Mouse (Mus musculus): Measurements from ENCODE around the gene Icam2. TPM values are rescaled to one million over a fixed set of nuclear protein-coding genes. Genes with fewer than 3 reads are reported as not detected.

The Icam2 gene
- total and polyA plus RNA-seq, 3 experiments = 49.6 to 82.7 TPM; not detected in 1

DNA sequence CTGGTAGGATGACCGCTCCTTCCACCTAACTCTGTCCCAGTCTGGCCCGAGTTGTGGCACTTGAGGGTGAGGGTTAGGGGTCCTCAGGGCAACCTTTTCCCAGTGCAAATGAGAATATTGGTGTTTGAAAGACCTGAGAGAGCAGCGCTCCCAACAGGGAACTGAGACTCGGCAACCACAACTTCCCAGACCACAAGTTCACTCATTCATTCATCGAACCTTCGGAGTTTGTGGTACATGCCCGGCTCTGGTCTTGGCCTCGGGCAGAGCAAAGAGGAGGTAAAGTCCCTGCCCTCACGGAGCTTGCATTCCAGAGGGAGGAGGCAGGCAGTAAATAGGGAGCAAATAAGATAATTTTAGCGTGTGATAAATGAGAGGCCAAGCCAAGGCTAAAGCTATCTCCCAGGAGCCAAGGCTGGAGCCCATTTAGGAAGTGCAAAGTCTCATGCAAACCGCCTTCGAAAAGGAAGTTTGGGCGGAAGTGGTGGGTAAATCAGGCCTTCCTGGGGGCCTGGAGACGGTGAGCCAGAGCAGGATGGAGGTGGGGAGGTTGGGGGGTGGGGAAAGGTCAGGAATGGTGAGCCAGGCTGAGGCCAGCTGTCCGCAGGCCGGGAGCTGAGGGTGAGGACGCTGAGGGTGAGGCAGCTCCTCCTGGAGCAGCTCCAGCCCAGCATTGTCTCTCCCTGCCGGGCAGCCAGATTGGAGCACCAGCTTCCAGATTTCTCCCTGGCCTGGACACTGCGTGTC lies 32.3 kb downstream of the Icam2 start:
- H3K4me3 ChIP-seq (ENCODE audit: control insufficient read depth in 1 of 2, insufficient read depth in 1 of 2, low read depth in 2 of 2, low read length in 2 of 2) = no peak overlapping the region
- H3K9ac ChIP-seq (ENCODE audit: control insufficient read depth, low read depth, low read length, poor library complexity, severe bottlenecking) = no peak overlapping the region
- DNase-seq (ENCODE audit: low read depth, low spot score) = no peak
- H3K27me3 ChIP-seq (ENCODE audit: control insufficient read depth in 1 of 2, insufficient read depth in 2 of 2, low read length in 2 of 2) = peaks cover 6 to 18% of the 10 kb centered on the region in 2 experiments; a peak in 3 of 4 replicates
- no peaks in the 10 kb centered on the region for H3K79me2 ChIP-seq (ENCODE audit: control insufficient read depth, insufficient read depth, low read length, poor library complexity)
- no peak for TF ChIP-seq CTCF (IDR thresholded peaks at IDR 0.05 in 2 of 3, conservative IDR thresholded peaks at IDR 0.05 in 1 of 3; ENCODE audit: control insufficient read depth in 1 of 3, insufficient read depth in 1 of 3, low read depth in 2 of 3, low read length in 3 of 3, poor library complexity in 1 of 3, severe bottlenecking in 1 of 3)
- TF ChIP-seq ZKSCAN1 (IDR thresholded peaks at IDR 0.05; ENCODE audit: low read depth, low read length) = no peak
- TF ChIP-seq ZMIZ1 (IDR thresholded peaks at IDR 0.05; ENCODE audit: low read depth, low read length) = no peak
- no peak for TF ChIP-seq GATA1 (IDR thresholded peaks at IDR 0.05; ENCODE audit: low read depth, low read length)
- TF ChIP-seq MYC (IDR thresholded peaks at IDR 0.05; ENCODE audit: low read depth, low read length) = no peak
- TF ChIP-seq TBP (IDR thresholded peaks at IDR 0.05; ENCODE audit: low read depth, low read length) = no peak
- TF ChIP-seq KAT2A (conservative IDR thresholded peaks at IDR 0.05; ENCODE audit: low read depth, low read length) = no peak
- no peak for TF ChIP-seq GABPA (IDR thresholded peaks at IDR 0.05; ENCODE audit: low read depth, low read length)
- TF ChIP-seq USF1 (IDR thresholded peaks at IDR 0.05; ENCODE audit: low read depth, low read length) = no peak
- TF ChIP-seq JUND (IDR thresholded peaks at IDR 0.05; ENCODE audit: low read depth, low read length) = no peak
- TF ChIP-seq HCFC1 (IDR thresholded peaks at IDR 0.05; ENCODE audit: low read depth, low read length) = no peak
- TF ChIP-seq MYB (IDR thresholded peaks at IDR 0.05; ENCODE audit: low read depth, low read length) = no peak
- TF ChIP-seq POLR2A (IDR thresholded peaks at IDR 0.05; ENCODE audit: control insufficient read depth in 1 of 2, insufficient read depth in 1 of 2, low read depth in 1 of 2, low read length in 2 of 2, poor library complexity in 1 of 2) = no peak
- TF ChIP-seq RAD21 (IDR thresholded peaks at IDR 0.05; ENCODE audit: low read depth, low read length) = no peak
- no peak for TF ChIP-seq ELF1 (IDR thresholded peaks at IDR 0.05; ENCODE audit: low read depth, low read length)
- TF ChIP-seq E2F4 (IDR thresholded peaks at IDR 0.05; ENCODE audit: borderline replicate concordance, low read depth, low read length) = no peak
- H3K9me3 ChIP-seq (replicated peaks; ENCODE audit: insufficient read depth, low read length) = no peaks in the 10 kb centered on the region
- no peaks in the 10 kb centered on the region for H3K36me3 ChIP-seq (ENCODE audit: control insufficient read depth in 1 of 2, insufficient read depth in 2 of 2, low read length in 2 of 2)
- no peak overlapping the region for H3K27ac ChIP-seq (ENCODE audit: control insufficient read depth, low read depth, low read length)
- no peaks in the 10 kb centered on the region for H3K4me1 ChIP-seq (ENCODE audit: control insufficient read depth in 1 of 2, insufficient read depth in 2 of 2, low read length in 2 of 2)

DNA sequence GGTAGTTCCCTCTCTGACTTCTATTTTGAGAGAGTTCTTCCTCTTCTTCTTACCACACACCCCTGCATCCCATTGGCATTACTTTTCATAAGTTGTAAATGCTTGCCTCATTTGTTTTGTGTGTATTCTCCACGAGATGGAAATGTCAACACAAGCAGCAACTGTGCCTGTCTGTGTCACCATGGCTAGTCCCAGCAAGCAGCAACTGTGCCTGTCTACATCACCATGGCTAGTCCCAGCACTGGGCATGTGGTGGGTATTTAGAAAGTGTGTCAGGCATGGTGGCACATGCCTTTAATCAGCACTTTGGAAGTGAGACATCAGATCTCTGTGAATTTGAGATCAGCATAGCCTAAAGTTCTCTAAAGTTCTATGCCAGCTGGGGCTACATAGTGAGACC lies 33.7 kb downstream of the Icam2 start:
- Histone ChIP-seq H3K36me3 (ENCODE audit: control insufficient read depth in 1 of 2, insufficient read depth in 2 of 2, low read length in 2 of 2) (no peaks in the 10 kb centered on the region), H3K9ac (ENCODE audit: control insufficient read depth, low read depth, low read length, poor library complexity, severe bottlenecking) (no peak overlapping the region), H3K4me3 (ENCODE audit: control insufficient read depth in 1 of 2, insufficient read depth in 1 of 2, low read depth in 2 of 2, low read length in 2 of 2) (no peak overlapping the region), H3K4me1 (ENCODE audit: control insufficient read depth in 1 of 2, insufficient read depth in 2 of 2, low read length in 2 of 2) (peaks cover 0 to 10% of the 10 kb centered on the region in 2 experiments; a peak in 3 of 4 replicates), H3K9me3 (replicated peaks; ENCODE audit: insufficient read depth, low read length) (no peaks in the 10 kb centered on the region), H3K79me2 (ENCODE audit: control insufficient read depth, insufficient read depth, low read length, poor library complexity) (no peaks in the 10 kb centered on the region), H3K27ac (ENCODE audit: control insufficient read depth, low read depth, low read length) (no peak overlapping the region), H3K27me3 (ENCODE audit: control insufficient read depth in 1 of 2, insufficient read depth in 2 of 2, low read length in 2 of 2) (peaks cover 6 to 18% of the 10 kb centered on the region in 2 experiments; a peak in 3 of 4 replicates)
- TF ChIP-seq JUND (IDR thresholded peaks at IDR 0.05; ENCODE audit: low read depth, low read length) (no peak), ELF1 (IDR thresholded peaks at IDR 0.05; ENCODE audit: low read depth, low read length) (no peak), MYC (IDR thresholded peaks at IDR 0.05; ENCODE audit: low read depth, low read length) (no peak), MAZ (IDR thresholded peaks at IDR 0.05; ENCODE audit: low read depth, low read length) (no peak), NRF1 (IDR thresholded peaks at IDR 0.05; ENCODE audit: insufficient read depth, low read depth, low read length, poor library complexity, severe bottlenecking) (no peak), ZC3H11A (IDR thresholded peaks at IDR 0.05; ENCODE audit: low read depth, low read length) (no peak), CHD1 (IDR thresholded peaks at IDR 0.05; ENCODE audit: low read depth, low read length) (no peak), TCF12 (IDR thresholded peaks at IDR 0.05; ENCODE audit: low read depth, low read length) (no peak), POLR2A (IDR thresholded peaks at IDR 0.05; ENCODE audit: control insufficient read depth in 1 of 2, insufficient read depth in 1 of 2, low read depth in 1 of 2, low read length in 2 of 2, poor library complexity in 1 of 2) (no peak), MAFK (IDR thresholded peaks at IDR 0.05; ENCODE audit: borderline replicate concordance, low read depth, low read length) (no peak), ZMIZ1 (IDR thresholded peaks at IDR 0.05; ENCODE audit: low read depth, low read length) (no peak)
- no peak for DNase-seq (ENCODE audit: low read depth, low spot score)
